Mouse (Mus musculus) cerebellum, adult 2 months (tissue): ENCODE measurements at regions not wholly inside any gene's neighbourhood (a gene's known extent, or its start where the extent isn't known, plus 50 kb on each side); places are given as distances from the start of the nearest gene placed in this dataset.

ENCODE experiments used
- CTCF ChIP-seq: fragments of 200-500 bp; IDR thresholded peaks from 2 replicates; pipeline ENCODE4 v1.5.1; 2011; ENCODE audit warnings: low read depth, mild to moderate bottlenecking, control low read depth, low read length, moderate library complexity, borderline replicate concordance; ENCODE audit not compliant: insufficient read depth
- POLR2A ChIP-seq: fragments of 200-500 bp; IDR thresholded peaks from 2 replicates; pipeline ENCODE4 v1.6.1; 2011; ENCODE audit warnings: low read length, control low read depth, borderline replicate concordance; ENCODE audit not compliant: insufficient read depth

GRCm38 (mm10) chr11:92774780-92775179 is 323.0 kb upstream of the Car10 start:
- no peak for TF ChIP-seq POLR2A
- no peak for TF ChIP-seq CTCF
